Mouse (Mus musculus) forebrain, embryonic 11.5 days (tissue): ENCODE results near the gene Efcab11. TPM values are rescaled to one million over a fixed set of nuclear protein-coding genes. Genes with fewer than 3 reads are reported as not detected.

ENCODE experiments used
- ATAC-seq: fragments of 200-750 bp; cut with Nextera tagmentation; replicated peaks from 2 replicates; pipeline ENCODE4 v1.8.0; 2017; ENCODE audit warnings: moderate TSS enrichment; ENCODE audit not compliant: low FRiP score
- DNase-seq: peaks from one replicate; pipeline ENCODE4 v3.0.0-alpha.2; 2017; ENCODE audit warnings: low spot score
- H3K27ac ChIP-seq: fragments of 300-500 bp; sonication (generic); 2 replicates; pipeline ENCODE4 v1.5.1; 2014; ENCODE audit warnings: low read depth, low read length
- H3K27me3 ChIP-seq: fragments of 300-500 bp; sonication (generic); 2 replicates; pipeline ENCODE4 v1.6.1; 2014; ENCODE audit warnings: mild to moderate bottlenecking, low read length, mixed read lengths; ENCODE audit not compliant: control insufficient read depth, insufficient read depth
- H3K36me3 ChIP-seq: fragments of 300-500 bp; sonication (generic); 2 replicates; pipeline ENCODE4 v1.6.1; 2014; ENCODE audit warnings: mild to moderate bottlenecking, low read length, moderate library complexity, mixed read lengths; ENCODE audit not compliant: control insufficient read depth, insufficient read depth
- H3K4me1 ChIP-seq: fragments of 300-500 bp; sonication (generic); replicated peaks from 2 replicates; pipeline ENCODE4 v1.6.1; 2014; ENCODE audit warnings: low read length, mixed read lengths; ENCODE audit not compliant: control insufficient read depth, insufficient read depth
- H3K4me2 ChIP-seq: fragments of 300-500 bp; sonication (generic); 2 replicates; pipeline ENCODE4 v1.6.1; 2014; ENCODE audit warnings: low read depth, mild to moderate bottlenecking, low read length, moderate library complexity, mixed read lengths; ENCODE audit not compliant: severe bottlenecking
- H3K4me3 ChIP-seq: fragments of 300-500 bp; sonication (generic); 2 replicates; pipeline ENCODE4 v1.5.1; 2014; ENCODE audit warnings: low read depth, low read length
- H3K9ac ChIP-seq: fragments of 300-500 bp; sonication (generic); 2 replicates; pipeline ENCODE4 v1.6.1; 2014; ENCODE audit warnings: low read length
- H3K9me3 ChIP-seq: fragments of 300-500 bp; sonication (generic); 2 replicates; pipeline ENCODE4 v1.6.1; 2016; ENCODE audit warnings: low read length, mixed read lengths; ENCODE audit not compliant: control insufficient read depth
- WGBS: fragments of 180-500 bp; shearing (Covaris S2); extraction: QIAGEN DNeasy Blood & Tissue Kit; methylation state at CpG from one replicate; pipeline ENCODE4 v1.1.7; 2014; 5-methylcytosine and 5-hydroxymethylcytosine counted together
- polyA plus RNA-seq: library from polyadenylated mRNA; unstranded; fragments of >200 nt; fragmentation: Nextera tagmentation; extraction: Ambion mirVana; gene quantifications from 2 replicates; pipeline ENCODE4 v1.2.1, GENCODE M21; 2014

The Efcab11 gene
- 25.9 and 26.6 TPM in 2 replicates for polyA plus RNA-seq

GRCm38 (mm10) chr12:99884269-99885261 is at the start of gene Efcab11, which contains the start of gene Tdp1:
TSS of gene Efcab11 (minus strand) at chr12:99884439.
TSS of gene Tdp1 (plus strand) at chr12:99884517.
- no peaks in the 10 kb centered on the region for H3K9me3 ChIP-seq
- DNase-seq, result peak; percentile 98
- WGBS, result under 1% methylated on average over 73 of the region's 73 CpGs
- peak within 1 kb of the TSS; percentile 86 for H3K4me2 ChIP-seq
- ATAC-seq, result peak; percentile 83
- H3K36me3 ChIP-seq, result no peaks in the 10 kb centered on the region
- no peaks in the 10 kb centered on the region for H3K27me3 ChIP-seq
- peak within 1 kb of the TSS; percentile 80 for H3K4me3 ChIP-seq
- H3K4me1 ChIP-seq, result 0 out of 2 replicates have a peak, but pooled peaks cover 5% of the 10 kb centered on the region
- peak within 1 kb of the TSS; percentile 75 for H3K27ac ChIP-seq
- peak within 1 kb of the TSS; percentile 92 for H3K9ac ChIP-seq

- WGBS, result 95% methylated on average over 3 of the region's 3 CpGs
- H3K36me3 ChIP-seq, result peaks cover 2% of the 10 kb centered on the region; the same call in 1 of the 2 replicates
These were observed 49.4 kb upstream of the Efcab11 start for GRCm38 (mm10) chr12:99933630-99934029.

GRCm38 (mm10) chr12:99932245-99932644 is 48.0 kb upstream of the Efcab11 start:
- Histone ChIP-seq H3K4me3 (no peak overlapping the region), H3K9me3 (no peaks in the 10 kb centered on the region), H3K9ac (no peak overlapping the region), H3K36me3 (peaks cover 2% of the 10 kb centered on the region; the same call in 1 of the 2 replicates), H3K27ac (no peak overlapping the region), H3K4me2 (no peak overlapping the region), H3K4me1 (no peaks in the 10 kb centered on the region), H3K27me3 (no peaks in the 10 kb centered on the region)
- DNase-seq (no peak), ATAC-seq (no peak)
- 94% methylated on average over 4 of the region's 4 CpGs for WGBS

More at GRCm38 (mm10) chr12:99933630-99934029, 49.4 kb upstream of the Efcab11 start:
- H3K4me3 ChIP-seq, result no peak overlapping the region
- H3K27ac ChIP-seq, result no peak overlapping the region
- ATAC-seq (no peak), DNase-seq (no peak)
- no peak overlapping the region for H3K4me2 ChIP-seq
- H3K9ac ChIP-seq, result no peak overlapping the region
- no peaks in the 10 kb centered on the region for H3K27me3 ChIP-seq
- no peaks in the 10 kb centered on the region for H3K4me1 ChIP-seq
- H3K9me3 ChIP-seq, result no peaks in the 10 kb centered on the region

- Histone ChIP-seq H3K9ac (no peak overlapping the region), H3K27ac (no peak overlapping the region), H3K27me3 (no peaks in the 10 kb centered on the region), H3K9me3 (no peaks in the 10 kb centered on the region), H3K4me1 (peaks cover under 1% of the 10 kb centered on the region; the same call in 1 of the 2 replicates), H3K4me3 (no peak overlapping the region), H3K4me2 (no peak overlapping the region), H3K36me3 (peaks cover 2% of the 10 kb centered on the region; the same call in 1 of the 2 replicates)
- no peak for ATAC-seq
- WGBS, result 83% methylated on average over 1 of the region's 1 CpGs
- DNase-seq, result no peak
These were observed 44.9 kb upstream of the Efcab11 start for GRCm38 (mm10) chr12:99929160-99929559.

DNA sequence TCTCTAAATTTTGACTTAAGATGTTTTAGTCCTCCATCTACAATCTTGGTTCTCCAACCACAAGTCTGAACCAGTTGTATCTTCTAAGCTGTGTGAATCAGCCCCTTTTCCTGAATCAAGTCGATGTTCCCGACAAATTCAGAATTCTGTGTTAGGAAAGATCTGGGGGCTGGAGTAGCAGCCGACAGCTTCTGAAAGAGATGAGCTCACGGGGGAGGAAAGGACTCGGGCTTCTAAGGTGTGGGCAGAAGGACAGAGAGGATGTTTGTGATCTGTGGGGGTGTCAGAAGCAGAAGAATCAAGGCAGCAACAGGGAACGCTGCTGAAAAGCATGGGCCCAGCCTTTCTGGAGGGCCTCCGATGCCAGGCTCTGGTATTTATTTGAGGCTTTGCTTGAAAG is 44.1 kb upstream of the Efcab11 start:
- no peak overlapping the region for H3K9ac ChIP-seq
- no peak overlapping the region for H3K4me3 ChIP-seq
- no peaks in the 10 kb centered on the region for H3K27me3 ChIP-seq
- H3K9me3 ChIP-seq, result no peaks in the 10 kb centered on the region
- WGBS, result 88% methylated on average over 7 of the region's 7 CpGs
- H3K36me3 ChIP-seq, result no peaks in the 10 kb centered on the region; the same call in 1 of the 2 replicates
- no peak overlapping the region for H3K27ac ChIP-seq
- DNase-seq, result no peak
- H3K4me1 ChIP-seq, result peaks cover 5% of the 10 kb centered on the region; the same call in 1 of the 2 replicates
- no peak for ATAC-seq
- H3K4me2 ChIP-seq, result no peak overlapping the region

- H3K36me3 ChIP-seq, result no peaks in the 10 kb centered on the region; the same call in 1 of the 2 replicates
- no peak overlapping the region for H3K4me3 ChIP-seq
- peaks cover 8% of the 10 kb centered on the region; the same call in 1 of the 2 replicates for H3K4me1 ChIP-seq
- no peaks in the 10 kb centered on the region for H3K27me3 ChIP-seq
- H3K27ac ChIP-seq, result peak overlapping the region; percentile 42; the same call in 1 of the 2 replicates
- DNase-seq, result no peak
- H3K9me3 ChIP-seq, result no peaks in the 10 kb centered on the region
- 46% methylated on average over 5 of the region's 5 CpGs for WGBS
- H3K4me2 ChIP-seq, result no peak overlapping the region
- no peak overlapping the region for H3K9ac ChIP-seq
- 0 out of 2 replicates have a peak, but pooled peaks have one; percentile 57 for ATAC-seq
These were observed 39.5 kb upstream of the Efcab11 start for GRCm38 (mm10) chr12:99923703-99924102.

DNA sequence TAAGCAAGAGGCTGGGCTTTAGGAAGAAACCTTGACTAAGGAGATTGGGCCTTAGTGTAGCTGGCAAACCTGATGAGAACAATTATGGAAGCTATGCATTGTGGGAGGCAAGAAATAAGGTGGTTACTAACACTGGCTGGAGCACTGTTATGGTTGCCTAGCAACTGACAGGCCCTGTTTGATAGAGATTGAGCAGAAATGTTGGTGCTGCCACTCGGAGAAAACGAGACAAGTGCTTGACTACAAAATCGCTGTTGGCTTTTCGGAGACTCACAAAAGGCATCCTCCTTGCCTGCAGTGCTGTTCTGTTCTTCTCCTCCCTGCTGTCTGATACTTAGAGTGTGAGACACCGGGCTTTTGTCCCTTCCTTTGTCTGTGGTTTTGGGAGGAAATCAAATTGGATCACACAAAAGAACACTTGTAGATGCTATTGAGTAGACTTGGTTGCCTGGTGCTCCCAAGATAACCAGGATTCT is 38.9 kb upstream of the Efcab11 start:
- Histone ChIP-seq H3K4me2 (no peak overlapping the region), H3K9ac (no peak overlapping the region), H3K4me1 (peaks cover 8% of the 10 kb centered on the region; the same call in 1 of the 2 replicates), H3K36me3 (no peaks in the 10 kb centered on the region; the same call in 1 of the 2 replicates), H3K4me3 (no peak overlapping the region), H3K9me3 (no peaks in the 10 kb centered on the region), H3K27me3 (no peaks in the 10 kb centered on the region), H3K27ac (peak overlapping the region; percentile 42)
- 23% methylated on average over 5 of the region's 5 CpGs for WGBS
- DNase-seq (no peak), ATAC-seq (peak; percentile 68)

- H3K4me1 ChIP-seq, result peaks cover 8% of the 10 kb centered on the region; the same call in 1 of the 2 replicates
- H3K4me3 ChIP-seq, result no peak overlapping the region
- H3K27me3 ChIP-seq, result no peaks in the 10 kb centered on the region
- no peak overlapping the region for H3K4me2 ChIP-seq
- no peak for ATAC-seq
- H3K27ac ChIP-seq, result no peak overlapping the region
- DNase-seq, result no peak
- no peaks in the 10 kb centered on the region; the same call in 1 of the 2 replicates for H3K36me3 ChIP-seq
- 85% methylated on average over 3 of the region's 3 CpGs for WGBS
- H3K9ac ChIP-seq, result no peak overlapping the region
- H3K9me3 ChIP-seq, result no peaks in the 10 kb centered on the region
These were observed 36.8 kb upstream of the Efcab11 start for GRCm38 (mm10) chr12:99921045-99921444.
